Mouse (Mus musculus): ENCODE results near the gene Pcp2. TPM values are rescaled to one million over a fixed set of nuclear protein-coding genes. Genes with fewer than 3 reads are reported as not detected.

Gene Pcp2
- polyA plus RNA-seq, 1 experiment: not detected

- Histone ChIP-seq H3K4me3 (ENCODE audit: insufficient read depth, low read length) (no peak overlapping the region), H3K27ac (ENCODE audit: insufficient read depth, low read length) (no peak overlapping the region), H3K4me1 (ENCODE audit: control insufficient read depth, insufficient read depth, low read length) (no peaks in the 10 kb centered on the region)
- TF ChIP-seq POLR2A (IDR thresholded peaks at IDR 0.05; ENCODE audit: extremely low read depth, insufficient read depth, low read length) (no peak), CTCF (IDR thresholded peaks at IDR 0.05; ENCODE audit: extremely low read depth, insufficient read depth, low read length) (no peak)
These were observed 45.7 kb downstream of the Pcp2 start for GRCm38 (mm10) chr8:3579390-3580364.

GRCm38 (mm10) chr8:3576211-3576960 is 49.0 kb downstream of the Pcp2 start:
- TF ChIP-seq CTCF (IDR thresholded peaks at IDR 0.05; ENCODE audit: extremely low read depth, insufficient read depth, low read length): no peak
- TF ChIP-seq POLR2A (IDR thresholded peaks at IDR 0.05; ENCODE audit: extremely low read depth, insufficient read depth, low read length): no peak
- H3K4me1 ChIP-seq (ENCODE audit: control insufficient read depth, insufficient read depth, low read length): no peaks in the 10 kb centered on the region
- H3K4me3 ChIP-seq (ENCODE audit: insufficient read depth, low read length): no peak overlapping the region
- no peak overlapping the region for H3K27ac ChIP-seq (ENCODE audit: insufficient read depth, low read length)

- Histone ChIP-seq H3K27ac (ENCODE audit: insufficient read depth, low read length) (no peak overlapping the region), H3K4me3 (ENCODE audit: insufficient read depth, low read length) (no peak overlapping the region), H3K4me1 (ENCODE audit: control insufficient read depth, insufficient read depth, low read length) (no peaks in the 10 kb centered on the region)
- TF ChIP-seq CTCF (IDR thresholded peaks at IDR 0.05; ENCODE audit: extremely low read depth, insufficient read depth, low read length) (no peak), POLR2A (IDR thresholded peaks at IDR 0.05; ENCODE audit: extremely low read depth, insufficient read depth, low read length) (no peak)
These were observed 50.8 kb downstream of the Pcp2 start for GRCm38 (mm10) chr8:3574546-3574945.

Other genes with a start within 250 kb of the Pcp2 start
- 33.0 and 34.2 TPM in 2 replicates for gene Arhgef18, start 232.5 kb downstream of the Pcp2 start, polyA plus RNA-seq (2012; rRNA removed)
- 0.89 and 1.5 TPM in 2 replicates for gene Pex11g, start 157.9 kb downstream of the Pcp2 start, polyA plus RNA-seq (2012; rRNA removed)
- gene Tex45, start 154.7 kb downstream of the Pcp2 start, polyA plus RNA-seq (2012; rRNA removed): 0.21 and 0.30 TPM in 2 replicates
- 52.5 and 55.0 TPM in 2 replicates for gene Zfp358, start 132.4 kb downstream of the Pcp2 start, polyA plus RNA-seq (2012; rRNA removed)
- gene Mcoln1, start 125.1 kb downstream of the Pcp2 start, polyA plus RNA-seq (2012; rRNA removed): 235 and 262 TPM in 2 replicates
- 67.6 and 73.7 TPM in 2 replicates for gene Pnpla6, start 110.2 kb downstream of the Pcp2 start, polyA plus RNA-seq (2012; rRNA removed)
- 0.13 and 0.23 TPM in 2 replicates for gene C330021F23Rik, start 57.6 kb downstream of the Pcp2 start, polyA plus RNA-seq (2012; rRNA removed)
- 30.2 and 32.4 TPM in 2 replicates for gene Camsap3, start 38.3 kb downstream of the Pcp2 start, polyA plus RNA-seq (2012; rRNA removed)
- gene Xab2, start 4.2 kb downstream of the Pcp2 start, polyA plus RNA-seq (2012; rRNA removed): 52.9 and 53.1 TPM in 2 replicates
- gene Pet100, start 4.0 kb downstream of the Pcp2 start, polyA plus RNA-seq (2012; rRNA removed): 67.1 and 72.7 TPM in 2 replicates
- 274 and 285 TPM in 2 replicates for gene Stxbp2, start 5.4 kb upstream of the Pcp2 start, polyA plus RNA-seq (2012; rRNA removed)
- gene Retn, start 30.2 kb upstream of the Pcp2 start, polyA plus RNA-seq (2012; rRNA removed): 1.7 and 2.2 TPM in 2 replicates
- 0.19 and 0.26 TPM in 2 replicates for gene Mcemp1, start 40.2 kb upstream of the Pcp2 start, polyA plus RNA-seq (2012; rRNA removed)
- gene Fcor, start 46.8 kb upstream of the Pcp2 start, polyA plus RNA-seq (2012; rRNA removed): 19.6 and 23.0 TPM in 2 replicates
- gene Trappc5, start 50.8 kb upstream of the Pcp2 start, polyA plus RNA-seq (2012; rRNA removed): 32.7 and 33.4 TPM in 2 replicates
- 0.08 and 0.23 TPM in 2 replicates for gene Fcer2a, start 68.6 kb upstream of the Pcp2 start, polyA plus RNA-seq (2012; rRNA removed)
- 0.13 and 0.15 TPM in 2 replicates for gene Clec4g, start 95.1 kb upstream of the Pcp2 start, polyA plus RNA-seq (2012; rRNA removed)
- gene Cd209a, start 123.4 kb upstream of the Pcp2 start, polyA plus RNA-seq (2012; rRNA removed): 0.17 and 0.32 TPM in 2 replicates
- gene Cd209e, start 228.8 kb upstream of the Pcp2 start, polyA plus RNA-seq (2012; rRNA removed): not detected in 2 replicates